Mouse (Mus musculus) bone marrow macrophage, adult 2 months (primary cell): ENCODE measurements around the gene Dock1. TPM values are rescaled to one million over a fixed set of nuclear protein-coding genes. Genes with fewer than 3 reads are reported as not detected.

Experiments
- H3K27ac ChIP-seq: 2 replicates; pipeline ENCODE4 v1.5.1; 2012; ENCODE audit warnings: low read depth, low read length; ENCODE audit not compliant: insufficient read depth
- H3K4me1 ChIP-seq: 2 replicates; pipeline ENCODE4 v1.6.1; 2012; ENCODE audit warnings: low read length; ENCODE audit not compliant: control insufficient read depth, insufficient read depth
- H3K4me3 ChIP-seq: 2 replicates; pipeline ENCODE4 v1.5.1; 2012; ENCODE audit warnings: mild to moderate bottlenecking, low read length, moderate library complexity; ENCODE audit not compliant: insufficient read depth
- CTCF ChIP-seq: IDR thresholded peaks from 2 replicates; pipeline ENCODE4 v1.5.1; 2012; ENCODE audit warnings: low read depth, mild to moderate bottlenecking, low read length, moderate library complexity
- POLR2A ChIP-seq: IDR thresholded peaks from 2 replicates; pipeline ENCODE4 v1.6.1; 2012; ENCODE audit warnings: mild to moderate bottlenecking, low read depth, low read length, borderline replicate concordance
- polyA plus RNA-seq: library from polyadenylated mRNA; stranded (reverse); fragments of >200 nt; gene quantifications from 2 replicates; pipeline ENCODE4 v1.2.4, GENCODE M21; 2012; ENCODE audit not compliant: missing spikeins, insufficient read depth, insufficient read length

Gene Dock1
- polyA plus RNA-seq, 1 experiment = 19.9 TPM

- no peak overlapping the region for H3K27ac ChIP-seq
- TF ChIP-seq POLR2A (no peak), CTCF (no peak)
- H3K4me3 ChIP-seq = no peak overlapping the region
- no peaks in the 10 kb centered on the region for H3K4me1 ChIP-seq
Measured at GRCm38 (mm10) chr7:134872511-134872910, 202.1 kb downstream of the Dock1 start.

- TF ChIP-seq CTCF (no peak), POLR2A (no peak)
- Histone ChIP-seq H3K4me3 (no peak overlapping the region), H3K27ac (no peak overlapping the region), H3K4me1 (no peaks in the 10 kb centered on the region)
Measured at GRCm38 (mm10) chr7:134872981-134873380, 202.5 kb downstream of the Dock1 start.

- no peak overlapping the region for H3K4me3 ChIP-seq
- no peaks in the 10 kb centered on the region for H3K4me1 ChIP-seq
- no peak for TF ChIP-seq POLR2A
- no peak for TF ChIP-seq CTCF
- no peak overlapping the region for H3K27ac ChIP-seq
Measured at GRCm38 (mm10) chr7:134878985-134879384, 208.5 kb downstream of the Dock1 start.

GRCm38 (mm10) chr7:134880431-134880830 is 210.0 kb downstream of the Dock1 start:
- no peaks in the 10 kb centered on the region for H3K4me1 ChIP-seq
- H3K4me3 ChIP-seq = no peak overlapping the region
- TF ChIP-seq POLR2A = no peak
- no peak for TF ChIP-seq CTCF
- H3K27ac ChIP-seq = no peak overlapping the region

GRCm38 (mm10) chr7:134883516-134883915 is 213.1 kb downstream of the Dock1 start:
- TF ChIP-seq POLR2A = no peak
- TF ChIP-seq CTCF = no peak
- Histone ChIP-seq H3K4me1 (no peaks in the 10 kb centered on the region), H3K27ac (no peak overlapping the region), H3K4me3 (no peak overlapping the region)

GRCm38 (mm10) chr7:134892449-134892871 is 222.0 kb downstream of the Dock1 start:
- Histone ChIP-seq H3K4me3 (no peak overlapping the region), H3K27ac (no peak overlapping the region), H3K4me1 (peaks cover 3% of the 10 kb centered on the region)
- TF ChIP-seq POLR2A (no peak), CTCF (no peak)

- Histone ChIP-seq H3K4me3 (no peak overlapping the region), H3K4me1 (peaks cover 3% of the 10 kb centered on the region), H3K27ac (no peak overlapping the region)
- TF ChIP-seq CTCF = peak; percentile 32; the same call in 1 of the 2 replicates
- TF ChIP-seq POLR2A = no peak
Measured at GRCm38 (mm10) chr7:134892972-134893371, 222.5 kb downstream of the Dock1 start.

GRCm38 (mm10) chr7:134894604-134895003 is 224.2 kb downstream of the Dock1 start:
- TF ChIP-seq CTCF (no peak), POLR2A (no peak)
- no peak overlapping the region for H3K4me3 ChIP-seq
- H3K4me1 ChIP-seq = peaks cover 3% of the 10 kb centered on the region
- H3K27ac ChIP-seq = no peak overlapping the region

- no peak for TF ChIP-seq POLR2A
- no peak for TF ChIP-seq CTCF
- Histone ChIP-seq H3K4me3 (no peak overlapping the region), H3K4me1 (0 out of 2 replicates have a peak, but pooled peaks cover 2% of the 10 kb centered on the region), H3K27ac (no peak overlapping the region)
Measured at GRCm38 (mm10) chr7:134899462-134899861, 229.0 kb downstream of the Dock1 start.

GRCm38 (mm10) chr7:134901992-134902391 is 231.5 kb downstream of the Dock1 start:
- Histone ChIP-seq H3K4me3 (no peak overlapping the region), H3K27ac (no peak overlapping the region), H3K4me1 (peaks cover 9% of the 10 kb centered on the region)
- TF ChIP-seq POLR2A = no peak
- TF ChIP-seq CTCF = no peak

- no peak overlapping the region for H3K4me3 ChIP-seq
- H3K27ac ChIP-seq = no peak overlapping the region
- H3K4me1 ChIP-seq = no peaks in the 10 kb centered on the region; the same call in 1 of the 2 replicates
- TF ChIP-seq POLR2A (no peak), CTCF (no peak)
Measured at GRCm38 (mm10) chr7:134931886-134932285, 261.4 kb downstream of the Dock1 start.
